Mouse (Mus musculus): ENCODE measurements around the gene Vps33b.

The Vps33b gene

GRCm38 (mm10) chr7:80268897-80269750 is at the start of gene Vps33b:
TSS of gene Vps33b (plus strand) at chr7:80269649.
- DNase-seq: peak; percentile 98 to 100

DNA sequence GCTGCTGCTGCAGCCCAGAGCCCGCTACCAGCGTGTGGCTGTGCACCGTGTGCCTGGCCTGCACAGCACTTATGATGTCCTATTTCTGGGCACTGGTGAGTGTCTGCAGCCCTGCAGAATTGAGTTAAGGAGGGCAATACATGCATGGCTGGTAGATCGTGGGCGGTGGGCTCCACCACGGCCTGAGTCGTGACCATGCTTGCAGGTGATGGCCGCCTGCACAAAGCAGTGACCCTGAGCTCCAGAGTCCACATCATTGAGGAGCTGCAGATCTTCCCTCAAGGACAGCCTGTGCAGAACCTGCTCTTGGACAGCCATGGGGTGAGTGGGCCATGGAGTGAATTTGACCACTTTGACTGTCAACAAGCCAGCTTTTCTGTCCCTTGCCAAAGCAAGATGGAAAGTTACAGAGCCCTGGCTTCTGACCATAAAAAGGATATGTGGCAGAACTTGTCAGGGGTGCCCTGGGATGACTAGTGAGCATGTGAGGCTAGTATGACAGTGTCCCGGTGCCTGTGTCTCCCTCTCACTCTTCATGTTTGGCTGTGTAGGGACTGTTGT is 49.1 kb upstream of the Vps33b start:
- DNase-seq: no peak

GRCm38 (mm10) chr7:80221179-80221750 is 48.2 kb upstream of the Vps33b start:
- no peak for DNase-seq

GRCm38 (mm10) chr7:80227065-80227464 is 42.4 kb upstream of the Vps33b start:
- DNase-seq: no peak

DNA sequence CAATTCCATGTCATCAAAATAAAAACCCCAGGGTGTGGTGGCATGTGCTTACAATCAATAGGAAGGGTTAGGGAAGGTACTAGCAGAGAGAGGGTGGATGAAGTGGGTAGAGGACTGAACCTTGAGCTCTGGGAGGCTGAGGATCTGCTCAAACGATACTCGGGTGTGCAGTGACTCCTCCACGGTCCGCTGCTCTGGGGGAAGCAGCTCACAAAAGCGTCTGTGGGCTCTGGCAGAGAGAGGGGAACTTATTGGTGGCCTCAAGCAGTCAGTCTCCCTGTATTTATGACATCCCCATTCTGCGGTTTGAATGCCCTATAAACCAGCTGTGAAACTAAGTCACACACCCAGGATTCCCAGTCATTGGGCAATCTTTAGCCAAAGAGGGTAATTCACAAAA is 39.3 kb upstream of the Vps33b start:
- DNase-seq: no peak

DNA sequence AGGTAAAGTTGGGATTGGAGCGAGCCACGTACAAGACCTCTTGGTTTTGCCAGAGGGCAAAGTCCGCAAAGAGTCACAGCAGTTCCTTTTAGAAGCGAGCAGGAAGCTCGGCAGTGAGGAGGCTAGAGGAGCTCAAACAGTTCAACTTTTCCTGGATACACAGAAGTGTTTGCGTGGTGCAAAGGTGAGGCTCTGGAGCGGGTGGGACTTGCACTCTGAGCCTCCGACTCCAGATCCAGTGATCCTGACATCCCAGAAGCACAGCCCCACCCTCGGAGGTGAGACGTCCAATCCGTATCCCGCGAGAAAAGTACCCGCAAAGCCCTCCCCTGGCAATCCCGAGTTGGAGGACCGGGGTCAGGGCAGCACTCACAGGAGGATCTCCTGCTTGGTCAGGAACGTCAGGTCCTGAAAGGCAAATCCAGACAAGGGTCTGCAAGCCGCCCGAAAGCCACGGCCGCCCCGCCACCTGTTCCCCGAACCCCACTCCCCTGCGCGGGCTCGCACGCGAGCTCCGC is 37.4 kb upstream of the Vps33b start:
- no peak for DNase-seq

- DNase-seq: peak; percentile 92 to 95
Measured at GRCm38 (mm10) chr7:80232489-80233029, 36.9 kb upstream of the Vps33b start, which contains the start of the genes Cib1 and Gdpgp1. TSS of gene Cib1 (minus strand) at chr7:80232813. TSS of gene Gdpgp1 (plus strand) at chr7:80232865.

- DNase-seq: no peak
Measured at GRCm38 (mm10) chr7:80233799-80234198, 35.6 kb upstream of the Vps33b start.

- DNase-seq: no peak
Measured at GRCm38 (mm10) chr7:80238542-80238941, 30.9 kb upstream of the Vps33b start.

GRCm38 (mm10) chr7:80241661-80242060 is 27.8 kb upstream of the Vps33b start:
- no peak for DNase-seq

- DNase-seq: no peak
Measured at GRCm38 (mm10) chr7:80244851-80245250, 24.6 kb upstream of the Vps33b start.

GRCm38 (mm10) chr7:80246148-80246721 is 23.2 kb upstream of the Vps33b start, which contains the start of gene Ttll13:
TSS of gene Ttll13 (plus strand) at chr7:80246376.
- peak; percentile 98 for DNase-seq

- DNase-seq: no peak
Measured at GRCm38 (mm10) chr7:80246859-80247258, 22.6 kb upstream of the Vps33b start.

- DNase-seq: no peak
Measured at GRCm38 (mm10) chr7:80252437-80252836, 17.0 kb upstream of the Vps33b start.

DNA sequence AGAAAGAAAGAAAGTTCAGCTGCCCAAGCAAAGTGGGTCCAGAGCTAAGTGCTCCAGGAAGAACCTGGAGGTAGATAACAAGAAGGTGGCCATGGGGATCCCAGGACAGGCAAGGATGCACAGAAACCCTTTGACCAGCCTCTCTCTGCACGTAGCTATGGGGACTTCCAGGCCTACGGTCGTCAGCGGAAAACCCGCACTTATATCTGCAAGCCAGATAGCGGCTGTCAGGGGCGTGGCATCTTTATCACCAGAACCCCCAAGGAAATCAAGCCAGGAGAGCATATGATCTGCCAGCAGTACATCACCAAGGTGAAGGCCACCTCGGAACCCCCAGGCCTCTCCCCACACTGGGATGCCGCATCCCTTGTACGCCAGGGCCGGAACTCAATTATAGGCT is 16.6 kb upstream of the Vps33b start:
- no peak for DNase-seq

DNA sequence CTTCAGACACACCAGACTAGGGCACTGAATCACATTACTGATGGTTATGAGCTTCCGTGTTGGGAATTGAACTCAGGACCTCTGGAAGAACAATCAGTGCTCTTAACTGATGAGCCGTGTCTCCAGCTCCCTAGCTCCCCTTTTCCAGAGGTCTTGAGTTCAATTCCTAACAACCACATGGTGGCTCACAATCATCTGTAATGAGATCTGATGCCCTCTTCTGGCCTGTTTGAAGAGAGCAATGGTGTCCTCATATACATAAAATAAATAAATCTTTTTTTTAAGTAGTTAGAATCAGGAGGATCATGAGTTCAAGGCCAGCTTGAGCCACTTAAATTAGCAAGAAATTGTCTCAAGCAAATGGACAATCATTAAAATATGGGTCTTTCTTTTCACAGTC is 13.5 kb upstream of the Vps33b start:
- DNase-seq: no peak

- DNase-seq: no peak
Measured at GRCm38 (mm10) chr7:80257706-80258105, 11.7 kb upstream of the Vps33b start.

DNA sequence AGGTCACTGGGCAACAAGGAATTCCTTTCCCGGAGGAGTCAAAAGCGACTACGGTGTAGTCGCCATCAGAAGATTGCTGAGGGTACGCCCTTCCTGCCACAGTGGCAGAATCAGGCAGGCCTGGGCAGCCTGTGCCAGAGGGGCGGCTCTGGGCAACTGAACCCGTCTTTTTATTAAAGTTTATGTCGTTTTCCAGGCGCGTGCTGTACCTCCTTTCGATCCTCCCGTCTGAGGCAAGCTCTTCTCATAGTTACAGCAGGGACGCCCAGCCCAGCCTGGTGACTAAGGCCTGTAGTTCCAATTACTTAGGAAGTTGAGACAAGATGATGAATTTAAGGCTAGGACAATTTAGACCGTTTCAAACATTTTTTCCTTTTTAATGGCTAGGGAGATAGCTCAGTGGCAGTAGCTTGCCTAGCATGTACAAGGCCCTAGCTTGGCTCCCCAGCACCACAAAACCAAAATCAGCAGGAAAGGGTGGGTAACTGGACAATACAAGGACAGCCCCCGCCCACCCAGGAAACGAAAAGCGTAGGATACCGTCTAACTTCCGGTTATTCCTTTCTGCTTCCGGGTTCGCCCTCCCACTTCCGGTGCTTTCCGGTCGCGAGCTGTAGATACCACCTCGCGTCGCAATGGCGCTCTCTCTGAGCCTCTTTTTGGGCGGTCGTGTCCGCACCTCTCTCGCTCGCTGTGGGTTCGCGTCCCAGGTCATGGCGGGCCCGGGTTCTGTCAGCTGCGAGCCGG is 8.7 kb upstream of the Vps33b start, which contains the start of gene Ngrn:
Ngrn (plus strand) TSS at position 591 of the 747 bp plus-strand sequence.
- DNase-seq: peak; percentile 88 to 90

DNA sequence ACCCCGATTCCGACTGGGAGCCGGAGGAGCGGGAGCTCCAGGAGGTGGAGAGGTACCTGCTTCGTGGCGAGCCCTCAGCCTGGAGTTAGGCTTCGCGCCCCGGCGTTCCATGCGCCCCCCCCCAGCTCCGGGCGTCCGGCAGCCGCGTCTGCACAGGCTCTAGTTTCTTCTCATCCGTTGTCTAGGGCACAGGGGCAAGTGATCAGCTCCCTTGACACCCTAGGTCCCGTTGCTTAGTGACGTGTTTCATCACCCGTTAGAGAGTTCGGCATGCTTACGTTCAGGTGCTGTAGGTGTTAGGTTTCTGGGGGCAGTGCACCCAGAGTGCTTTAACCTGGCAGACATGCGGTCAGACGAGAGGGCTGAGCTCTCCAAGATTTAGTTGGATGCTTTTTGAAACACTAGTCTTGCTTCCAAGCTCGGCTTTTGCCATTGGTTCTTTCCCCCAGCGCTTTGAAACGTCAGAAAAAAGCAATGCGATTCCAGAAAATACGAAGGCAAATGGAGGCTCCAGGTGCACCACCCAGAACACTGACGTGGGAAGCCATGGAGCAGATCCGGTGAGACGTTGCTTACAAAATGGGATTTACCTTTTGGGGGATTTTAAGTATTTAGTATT is 8.0 kb upstream of the Vps33b start:
- DNase-seq: peak in 1 of 2 experiments; percentile 23

DNA sequence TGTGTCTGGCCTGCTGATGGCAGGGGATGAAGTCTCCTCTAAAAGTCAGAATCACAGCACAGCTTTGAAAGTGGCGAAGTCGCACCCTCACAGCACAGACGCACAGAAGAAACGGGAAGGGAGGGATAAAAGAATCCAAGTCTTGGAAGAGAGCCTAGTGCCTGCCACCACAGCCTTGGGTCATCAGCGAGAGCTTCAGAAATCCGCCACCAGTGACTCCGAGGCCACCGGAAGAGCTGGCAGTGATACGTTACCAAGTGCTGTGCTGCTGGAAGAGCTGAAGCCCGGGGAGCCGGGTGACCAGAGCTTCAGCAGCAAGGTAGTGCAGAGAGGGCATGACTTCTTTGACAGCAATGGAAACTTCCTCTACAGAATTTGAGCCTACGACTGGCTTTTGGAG is 4.8 kb upstream of the Vps33b start:
- no peak for DNase-seq

GRCm38 (mm10) chr7:80267764-80268163 is 1.7 kb upstream of the Vps33b start:
- DNase-seq: no peak
